Mouse (Mus musculus) heart, embryonic 13.5 days (tissue): ENCODE results near the gene Clptm1. TPM values are rescaled to one million over a fixed set of nuclear protein-coding genes. Genes with fewer than 3 reads are reported as not detected.
A peak's percentile ranks its signal among the peaks of the same experiment; 100 is the strongest.
"Not testable (repeated sequence)": the region's sequence is repeated elsewhere in the genome, so short reads cannot be mapped to it uniquely, and the experiment has no call there.

Experiments used
- ATAC-seq: fragments of 200-750 bp; cut with Nextera tagmentation; 2 replicates; pipeline ENCODE4 v1.8.0; 2017; ENCODE audit warnings: moderate TSS enrichment; ENCODE audit not compliant: insufficient number of reproducible peaks, low FRiP score, low TSS enrichment; ENCODE audit errors: extremely low read depth
- H3K27ac ChIP-seq: fragments of 300-500 bp; sonication (generic); replicated peaks from 2 replicates; pipeline ENCODE4 v1.5.1; 2015; ENCODE audit warnings: moderate library complexity, mild to moderate bottlenecking, inconsistent platforms
- H3K27me3 ChIP-seq: fragments of 300-500 bp; sonication (generic); replicated peaks from 2 replicates; pipeline ENCODE4 v1.6.1; 2015; ENCODE audit warnings: mild to moderate bottlenecking, inconsistent platforms
- H3K36me3 ChIP-seq: fragments of 300-500 bp; sonication (generic); 2 replicates; pipeline ENCODE4 v1.6.1; 2015; ENCODE audit warnings: mild to moderate bottlenecking, inconsistent platforms
- H3K4me1 ChIP-seq: fragments of 300-500 bp; sonication (generic); 2 replicates; pipeline ENCODE4 v1.6.1; 2015; ENCODE audit warnings: inconsistent platforms
- H3K4me2 ChIP-seq: fragments of 300-500 bp; sonication (generic); 2 replicates; pipeline ENCODE4 v1.6.1; 2015; ENCODE audit warnings: inconsistent platforms, mild to moderate bottlenecking, moderate library complexity
- H3K4me3 ChIP-seq: fragments of 300-500 bp; sonication (generic); 2 replicates; pipeline ENCODE4 v1.5.1; 2015; ENCODE audit warnings: moderate library complexity, mild to moderate bottlenecking, inconsistent platforms
- H3K9ac ChIP-seq: fragments of 300-500 bp; sonication (generic); 2 replicates; pipeline ENCODE4 v1.6.1; 2015; ENCODE audit warnings: inconsistent platforms, mild to moderate bottlenecking, moderate library complexity
- H3K9me3 ChIP-seq: fragments of 300-500 bp; sonication (generic); 2 replicates; pipeline ENCODE4 v1.6.1; 2016; ENCODE audit warnings: inconsistent platforms
- WGBS: fragments of 180-500 bp; shearing (Covaris S2); methylation state at CpG from one replicate; pipeline ENCODE4 v1.1.7; 2015; ENCODE audit warnings: mixed read lengths; 5-methylcytosine and 5-hydroxymethylcytosine counted together
- polyA plus RNA-seq: library from polyadenylated mRNA; unstranded; fragments of >200 nt; fragmentation: Nextera tagmentation; extraction: Ambion mirVana; gene quantifications from 2 replicates; pipeline ENCODE4 v1.2.1, GENCODE M21; 2015

Clptm1 gene
- polyA plus RNA-seq, 1 experiment from 2014 or later = 74.5 TPM

DNA sequence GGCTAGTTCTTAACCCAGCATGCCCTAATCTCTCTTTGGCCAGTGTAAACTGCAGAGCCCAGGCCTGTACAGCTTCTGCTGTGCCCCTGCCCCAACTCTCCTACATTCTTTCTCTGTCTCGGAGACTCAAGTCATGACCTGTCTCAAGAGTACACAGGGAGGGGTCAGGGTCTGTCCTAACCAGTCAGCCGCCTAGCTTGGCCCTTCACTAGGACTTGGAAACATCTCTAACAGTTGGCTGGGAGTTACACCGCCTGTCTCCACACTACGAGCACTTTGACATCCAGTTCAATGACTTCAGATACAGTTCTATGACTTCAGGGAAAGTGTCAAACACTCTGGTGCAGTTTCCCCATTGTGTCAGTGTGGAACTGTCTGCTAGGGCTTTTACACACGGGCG lies 26.6 kb upstream of the Clptm1 start:
- ATAC-seq = no peak
- Histone ChIP-seq H3K4me1 (peaks cover 46% of the 10 kb centered on the region), H3K9ac (no peak overlapping the region), H3K27ac (0 out of 2 replicates have a peak overlapping the region, but pooled peaks have one; percentile 12), H3K36me3 (peaks cover 6% of the 10 kb centered on the region), H3K27me3 (no peaks in the 10 kb centered on the region), H3K4me3 (0 out of 2 replicates have a peak overlapping the region, but pooled peaks have one; percentile 9), H3K9me3 (no peaks in the 10 kb centered on the region), H3K4me2 (peak overlapping the region; percentile 25)
- 69% methylated on average over 6 of the region's 6 CpGs for WGBS

DNA sequence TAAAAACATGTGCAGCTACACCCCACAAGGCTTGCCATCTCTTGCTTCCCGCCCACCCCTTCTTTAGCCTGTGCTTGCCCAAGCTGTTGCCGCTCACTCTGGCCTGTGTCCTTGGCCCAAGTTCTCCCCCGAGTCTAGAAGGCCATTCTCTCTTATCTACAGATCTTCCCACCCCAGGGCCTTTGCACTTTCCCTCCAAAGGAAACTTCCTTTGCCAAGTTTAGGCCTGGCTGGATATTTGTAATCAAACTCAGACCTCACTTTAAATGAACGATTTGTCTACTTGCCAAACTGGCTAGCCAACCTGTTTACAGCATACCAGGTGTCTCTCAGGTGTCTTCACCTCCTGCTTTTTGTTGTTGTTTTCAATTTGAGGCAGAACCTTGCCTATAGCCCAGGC lies 26.0 kb upstream of the Clptm1 start:
- no peaks in the 10 kb centered on the region for H3K27me3 ChIP-seq
- H3K36me3 ChIP-seq = peaks cover 2% of the 10 kb centered on the region; the same call in 1 of the 2 replicates
- WGBS = 74% methylated on average over 4 of the region's 4 CpGs
- H3K9ac ChIP-seq = no peak overlapping the region
- no peak overlapping the region for H3K27ac ChIP-seq
- no peak for ATAC-seq
- H3K4me2 ChIP-seq = no peak overlapping the region
- no peaks in the 10 kb centered on the region for H3K9me3 ChIP-seq
- peaks cover 44% of the 10 kb centered on the region for H3K4me1 ChIP-seq
- no peak overlapping the region for H3K4me3 ChIP-seq

DNA sequence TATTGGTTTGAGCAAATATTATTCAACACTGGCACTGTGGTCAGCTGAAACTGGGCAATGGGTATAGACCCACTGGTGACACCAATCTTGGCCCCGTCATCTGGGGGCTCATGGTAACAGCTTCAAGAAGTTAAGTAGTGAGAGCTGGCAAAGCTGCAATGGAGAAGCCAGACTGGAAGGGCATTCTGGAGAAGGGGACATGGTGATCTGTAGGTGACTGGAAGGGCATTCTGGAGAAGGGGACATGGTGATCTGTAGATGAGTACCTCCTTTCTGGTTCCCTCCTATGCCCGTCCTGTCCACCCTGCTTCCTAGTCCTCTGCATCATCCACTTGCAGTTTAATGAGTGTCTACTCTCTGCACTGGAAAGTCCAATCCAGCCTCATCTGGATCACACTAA lies 23.8 kb upstream of the Clptm1 start:
- H3K36me3 ChIP-seq = no peaks in the 10 kb centered on the region
- peaks cover 22% of the 10 kb centered on the region for H3K4me1 ChIP-seq
- no peak overlapping the region for H3K4me2 ChIP-seq
- H3K4me3 ChIP-seq = no peak overlapping the region
- no peaks in the 10 kb centered on the region for H3K27me3 ChIP-seq
- no peak overlapping the region for H3K9ac ChIP-seq
- no peak for ATAC-seq
- H3K9me3 ChIP-seq = no peaks in the 10 kb centered on the region
- H3K27ac ChIP-seq = no peak overlapping the region
- whole genome bisulfite sequencing = 87% methylated on average over 2 of the region's 2 CpGs

DNA sequence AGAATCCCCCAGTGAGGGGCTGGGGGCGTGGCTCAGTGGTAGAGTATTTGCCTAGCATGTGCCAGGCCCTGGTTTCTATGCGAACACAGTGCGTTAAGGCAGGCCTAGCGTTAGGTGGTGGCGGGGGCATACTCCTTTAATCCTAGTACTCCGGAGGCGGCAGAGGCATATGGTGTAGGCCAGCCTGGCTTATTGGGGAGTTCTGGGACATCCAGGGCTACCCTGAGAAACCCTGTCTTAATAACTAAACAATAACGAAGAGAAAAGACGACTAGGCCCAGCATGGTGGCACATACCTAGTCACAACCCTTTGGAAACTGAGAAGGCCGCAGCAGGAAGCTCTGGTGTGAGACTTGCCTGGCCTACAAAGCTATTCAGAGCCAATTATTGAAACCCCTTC lies 23.3 kb upstream of the Clptm1 start:
- no peak for ATAC-seq
- H3K4me1 ChIP-seq = peaks cover 17% of the 10 kb centered on the region
- WGBS = 90% methylated on average over 10 of the region's 10 CpGs

DNA sequence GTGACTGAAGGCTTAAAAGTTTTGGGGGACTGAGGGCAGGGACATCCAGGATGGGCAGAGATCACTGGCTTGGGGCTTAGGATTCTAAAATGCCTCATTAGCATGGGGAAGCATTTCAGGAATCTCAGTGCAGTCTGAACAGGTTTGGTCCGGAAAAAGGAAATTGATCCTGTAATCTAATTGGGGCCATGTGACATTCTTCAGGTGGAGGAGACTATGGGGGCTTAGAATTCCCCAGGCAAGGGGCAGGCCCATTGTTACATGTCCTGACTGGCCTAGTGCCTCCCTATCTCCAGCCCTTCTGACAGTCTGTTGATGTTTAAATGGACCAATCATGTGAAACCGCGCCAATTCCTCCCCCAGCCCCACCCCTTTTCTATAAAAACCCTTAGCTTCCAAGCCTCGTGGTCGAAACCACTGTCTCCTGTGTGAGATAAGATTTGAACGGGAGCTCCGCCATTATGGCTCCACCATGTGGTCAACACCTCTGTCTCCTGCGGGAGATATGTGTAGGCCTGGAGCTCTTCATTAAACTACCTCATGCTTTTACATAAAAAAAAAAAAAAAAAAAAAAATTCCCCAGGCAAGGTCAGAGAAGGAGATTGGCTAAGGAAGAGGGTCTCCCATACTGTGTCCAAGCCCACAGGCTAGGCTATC lies 22.2 kb upstream of the Clptm1 start:
- ATAC-seq = not testable (repeated sequence)

More for the DNA sequence above, 23.3 kb upstream of the Clptm1 start:
- Histone ChIP-seq H3K36me3 (no peaks in the 10 kb centered on the region), H3K27me3 (no peaks in the 10 kb centered on the region), H3K27ac (no peak overlapping the region), H3K9me3 (no peaks in the 10 kb centered on the region), H3K9ac (no peak overlapping the region), H3K4me2 (no peak overlapping the region), H3K4me3 (no peak overlapping the region)

DNA sequence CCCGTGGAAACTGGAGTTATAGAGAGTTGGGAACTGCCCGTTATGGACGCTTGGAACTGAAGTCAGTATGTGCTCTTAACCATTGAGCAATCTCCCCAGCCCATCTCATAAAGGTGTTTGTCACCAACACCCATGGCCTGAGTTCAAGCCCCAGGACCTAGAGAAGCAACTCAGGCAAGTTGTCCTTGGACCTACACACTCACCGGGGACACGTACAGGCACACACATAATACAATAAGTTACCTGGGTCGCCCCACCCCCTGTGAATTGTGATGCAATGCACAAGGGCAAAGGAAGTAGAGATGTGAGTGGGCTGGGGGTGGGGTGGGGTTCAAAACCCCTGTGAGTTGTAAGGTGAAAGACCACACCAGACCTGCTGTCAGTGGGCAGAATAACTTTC lies 21.7 kb upstream of the Clptm1 start:
- H3K36me3 ChIP-seq = no peaks in the 10 kb centered on the region
- no peaks in the 10 kb centered on the region for H3K27me3 ChIP-seq
- H3K27ac ChIP-seq = no peak overlapping the region
- peaks cover 3% of the 10 kb centered on the region for H3K4me1 ChIP-seq
- ATAC-seq = 0 out of 2 replicates have a peak, but pooled peaks have one; percentile 14
- H3K4me3 ChIP-seq = no peak overlapping the region
- WGBS = 81% methylated on average over 6 of the region's 6 CpGs
- no peak overlapping the region for H3K4me2 ChIP-seq
- no peak overlapping the region for H3K9ac ChIP-seq
- H3K9me3 ChIP-seq = no peaks in the 10 kb centered on the region

More for the DNA sequence above, 22.2 kb upstream of the Clptm1 start:
- not testable (repeated sequence) for H3K4me1 ChIP-seq, H3K9me3 ChIP-seq, H3K4me3 ChIP-seq, H3K36me3 ChIP-seq, H3K27ac ChIP-seq, H3K9ac ChIP-seq, H3K4me2 ChIP-seq, H3K27me3 ChIP-seq
- WGBS = 47% methylated on average over 8 of the region's 8 CpGs

DNA sequence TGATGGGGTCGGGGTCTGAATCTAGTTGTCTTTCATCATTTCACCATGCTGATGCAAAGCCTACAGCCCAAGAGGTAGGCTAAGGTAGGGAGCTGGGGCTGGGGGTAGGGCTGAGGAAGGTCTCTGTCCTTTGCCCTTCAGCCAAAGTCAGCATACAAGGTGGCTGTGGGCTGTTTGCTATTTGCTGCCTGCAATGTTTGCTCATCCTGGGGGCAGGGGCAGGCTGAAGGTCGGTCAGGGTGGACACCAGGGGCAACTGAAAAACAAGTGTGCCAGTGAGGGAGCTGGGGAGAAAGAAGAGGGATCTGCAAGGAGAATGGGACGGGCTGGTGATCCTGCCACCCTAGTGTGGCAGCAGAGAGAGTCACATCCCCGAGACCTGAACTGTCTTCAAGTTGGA lies 20.5 kb upstream of the Clptm1 start:
- no peak for ATAC-seq

DNA sequence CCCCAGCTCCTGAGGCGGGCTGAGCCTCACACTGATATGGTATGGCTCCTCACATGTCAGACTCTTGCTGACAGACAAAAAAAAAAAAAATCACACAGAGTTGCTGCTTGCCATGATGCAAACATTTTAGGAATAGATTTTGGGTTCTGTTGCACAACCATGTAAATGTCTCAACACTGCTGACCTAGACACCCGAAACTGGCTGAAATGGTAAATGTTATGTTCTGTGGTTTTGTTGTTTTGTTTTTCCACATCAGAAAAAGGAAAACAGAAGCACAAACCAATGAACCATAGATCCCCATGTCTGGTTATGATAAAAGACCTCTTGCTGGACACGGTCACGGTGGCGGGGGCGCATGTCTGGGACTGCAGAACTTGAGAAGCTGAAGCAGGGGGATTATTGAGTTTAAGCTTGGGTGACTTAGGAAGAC lies 19.0 kb upstream of the Clptm1 start:
- H3K9ac ChIP-seq = no peak overlapping the region
- no peak for ATAC-seq
- no peak overlapping the region for H3K4me2 ChIP-seq
- H3K9me3 ChIP-seq = no peaks in the 10 kb centered on the region
- H3K36me3 ChIP-seq = no peaks in the 10 kb centered on the region
- 76% methylated on average over 6 of the region's 6 CpGs for WGBS
- H3K27ac ChIP-seq = no peak overlapping the region
- peaks cover 7% of the 10 kb centered on the region; the same call in 1 of the 2 replicates for H3K4me1 ChIP-seq
- no peaks in the 10 kb centered on the region for H3K27me3 ChIP-seq
- H3K4me3 ChIP-seq = no peak overlapping the region

More for the DNA sequence above, 20.5 kb upstream of the Clptm1 start:
- 58% methylated on average over 4 of the region's 4 CpGs for WGBS
- no peak overlapping the region for H3K4me2 ChIP-seq
- H3K4me3 ChIP-seq = no peak overlapping the region
- H3K9ac ChIP-seq = no peak overlapping the region
- peaks cover 7% of the 10 kb centered on the region; the same call in 1 of the 2 replicates for H3K4me1 ChIP-seq
- no peaks in the 10 kb centered on the region for H3K27me3 ChIP-seq
- H3K36me3 ChIP-seq = no peaks in the 10 kb centered on the region
- no peaks in the 10 kb centered on the region for H3K9me3 ChIP-seq
- H3K27ac ChIP-seq = no peak overlapping the region

DNA sequence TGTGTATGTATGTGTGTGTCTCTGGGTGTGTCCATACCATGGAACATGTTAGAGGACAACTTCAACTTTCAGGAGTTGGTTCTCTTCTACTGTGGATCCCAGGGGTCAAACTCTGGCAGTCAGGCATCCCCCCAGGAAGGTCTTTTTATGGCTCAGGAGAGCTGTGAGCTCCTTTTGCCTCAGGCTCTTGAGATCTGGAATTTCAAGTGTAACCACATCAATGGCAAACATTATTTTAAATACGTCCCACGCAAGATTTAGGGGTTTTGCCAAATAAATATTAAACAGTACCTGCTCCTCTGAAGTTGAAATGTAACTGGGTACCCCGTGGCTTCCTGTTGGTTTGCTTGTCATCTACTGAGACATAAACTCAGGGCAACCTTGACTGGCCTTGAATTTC lies 18.1 kb upstream of the Clptm1 start:
- Histone ChIP-seq H3K9ac (0 out of 2 replicates have a peak overlapping the region, but pooled peaks have one; percentile 5), H3K27me3 (no peaks in the 10 kb centered on the region), H3K4me2 (no peak overlapping the region), H3K4me1 (peaks cover 7% of the 10 kb centered on the region; the same call in 1 of the 2 replicates), H3K36me3 (no peaks in the 10 kb centered on the region), H3K27ac (no peak overlapping the region), H3K9me3 (no peaks in the 10 kb centered on the region), H3K4me3 (no peak overlapping the region)
- ATAC-seq = no peak
- 67% methylated on average over 3 of the region's 3 CpGs for WGBS

DNA sequence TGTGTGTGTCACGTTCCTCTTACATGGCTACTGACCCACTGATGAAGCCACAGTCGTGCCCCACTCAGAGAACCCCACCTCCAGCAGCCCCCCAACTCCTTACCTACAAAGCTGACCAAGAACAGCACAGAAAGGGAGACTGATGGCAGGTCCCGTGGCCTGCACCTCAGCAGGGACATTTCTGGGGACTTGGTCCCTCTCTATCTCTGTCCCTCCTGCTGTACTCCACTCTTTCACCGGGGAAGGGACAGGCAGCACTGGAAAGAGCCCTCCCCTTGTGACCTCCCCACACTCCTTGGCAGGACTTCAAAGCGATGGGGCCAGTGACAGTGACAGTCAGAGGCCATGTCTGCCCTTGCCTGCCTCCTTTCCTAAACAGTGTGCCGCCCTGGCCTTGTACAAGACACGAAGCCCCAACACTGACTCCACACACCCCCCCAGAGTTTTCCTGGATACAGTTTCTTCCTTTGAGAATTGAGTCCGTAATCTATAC lies 16.4 kb upstream of the Clptm1 start, which contains the start of the genes Gm44805 and Apoc4:
Gm44805 (minus strand) TSS at position 222 of the 493 bp plus-strand sequence.
Apoc4 (minus strand) TSS at position 278 of the 493 bp plus-strand sequence.
- Histone ChIP-seq H3K4me2 (no peak within 1 kb of the TSS), H3K27ac (no peak within 1 kb of the TSS), H3K9me3 (no peaks in the 10 kb centered on the region), H3K4me1 (peaks cover 7% of the 10 kb centered on the region; the same call in 1 of the 2 replicates), H3K4me3 (no peak within 1 kb of the TSS), H3K36me3 (no peaks in the 10 kb centered on the region), H3K9ac (0 out of 2 replicates have a peak within 1 kb of the TSS, but pooled peaks have one; percentile 24), H3K27me3 (no peaks in the 10 kb centered on the region)
- ATAC-seq = no peak
- 46% methylated on average over 8 of the region's 8 CpGs for WGBS

DNA sequence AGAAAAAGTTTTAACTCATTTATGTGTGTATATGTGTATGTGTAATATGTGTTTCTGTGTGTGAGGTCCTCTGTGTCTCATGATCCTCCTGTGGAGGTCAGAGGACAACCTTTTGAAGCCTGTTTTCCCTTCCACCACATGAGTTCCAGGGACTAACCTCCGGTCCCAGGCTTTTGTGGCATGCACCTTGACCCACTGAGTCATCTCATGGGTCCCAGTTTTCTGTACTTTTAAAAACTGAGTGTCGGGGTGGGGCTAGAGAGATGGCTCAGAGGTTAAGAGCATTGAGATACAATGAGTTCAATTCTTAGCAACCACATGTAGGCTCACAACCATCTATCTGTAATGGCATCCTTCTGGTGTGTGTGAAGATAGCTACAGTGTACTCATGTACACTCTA lies 15.9 kb upstream of the Clptm1 start:
- no peaks in the 10 kb centered on the region for H3K27me3 ChIP-seq
- no peak overlapping the region for H3K9ac ChIP-seq
- ATAC-seq = no peak
- H3K36me3 ChIP-seq = no peaks in the 10 kb centered on the region
- no peak overlapping the region for H3K27ac ChIP-seq
- no peak overlapping the region for H3K4me2 ChIP-seq
- WGBS = 75% methylated on average over 2 of the region's 2 CpGs
- no peak overlapping the region for H3K4me3 ChIP-seq
- H3K4me1 ChIP-seq = peaks cover 7% of the 10 kb centered on the region; the same call in 1 of the 2 replicates
- no peaks in the 10 kb centered on the region for H3K9me3 ChIP-seq
